Mouse (Mus musculus) liver, adult 2 months (tissue): Measurements from ENCODE around the gene Parpbp.

Source experiments
- CTCF ChIP-seq: fragments of 200-500 bp; IDR thresholded peaks from 2 replicates; pipeline ENCODE4 v1.5.1; 2011; ENCODE audit warnings: low read depth, low read length, control low read depth
- POLR2A ChIP-seq: fragments of 200-500 bp; IDR thresholded peaks from 2 replicates; pipeline ENCODE4 v1.6.1; 2011; ENCODE audit warnings: low read length, control low read depth; ENCODE audit not compliant: insufficient read depth; ENCODE audit errors: extremely low read depth

DNA sequence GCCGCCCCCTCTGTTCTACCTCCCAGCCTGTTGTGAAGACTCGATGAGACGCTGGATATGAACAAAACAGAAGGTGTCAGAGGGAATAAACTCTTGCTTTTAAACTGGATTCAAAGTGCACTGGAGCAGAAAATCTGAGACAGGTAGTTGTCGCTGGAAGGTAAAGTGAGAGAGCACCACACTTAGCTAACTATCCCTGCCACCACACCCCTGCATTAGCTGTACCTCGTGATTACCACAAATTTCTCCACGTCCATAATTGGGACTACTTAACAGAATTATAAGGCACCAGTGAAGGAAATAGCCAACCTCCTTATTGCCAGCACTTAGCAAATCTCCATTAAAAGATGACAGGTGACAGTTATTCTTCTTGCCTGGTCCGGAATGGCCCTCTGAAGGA lies 554 bp downstream of the Parpbp start:
- TF ChIP-seq CTCF (no peak), POLR2A (no peak)
